Comparison of ENCODE assay signal across 31 mouse cellular contexts in the genomic region with DNA sequence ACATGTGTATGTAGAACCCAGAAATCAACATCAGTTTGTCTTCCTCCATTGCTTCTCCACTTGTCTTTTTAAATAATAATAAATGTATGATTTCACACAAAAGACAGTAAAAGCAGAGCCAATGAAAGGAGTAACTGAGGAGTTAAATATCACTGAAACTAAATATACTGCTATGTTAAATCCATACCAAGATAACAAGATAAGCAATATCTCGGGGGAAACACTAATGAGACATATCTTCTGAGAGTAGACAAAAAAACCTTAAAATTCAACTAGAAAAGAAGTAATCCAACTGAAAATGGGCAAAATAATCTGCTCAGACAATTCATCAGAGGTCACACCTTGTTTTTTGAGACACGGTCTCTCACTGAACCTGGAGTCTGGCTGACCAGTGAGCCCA.
"Had no signal": no experiment of that assay in that cellular context is flagged by ENCODE, and none has a peak within 500 bp of the region (broad histone marks: within the 10 kb centered on the region; RNA-seq: fewer than 3 reads in every experiment).

No protein-coding gene starts in this region.

- H3K4me1 ChIP-seq: hindbrain, embryonic 10.5 days; hindbrain, embryonic 12.5 days; hindbrain, embryonic 13.5 days; hindbrain, embryonic 15.5 days; intestine, embryonic 15.5 days had no signal

- H3K4me3 ChIP-seq: heart, embryonic 10.5 days; heart, embryonic 12.5 days; heart, embryonic 13.5 days; heart, embryonic 15.5 days; hindbrain, embryonic 10.5 days; hindbrain, embryonic 12.5 days; hindbrain, embryonic 13.5 days; hindbrain, embryonic 15.5 days; intestine, embryonic 15.5 days; kidney, embryonic 15.5 days; layer of hippocampus, adult 2 months; left cerebral cortex, adult 2 months had no signal

- H3K9me3 ChIP-seq: heart, embryonic 10.5 days; heart, embryonic 12.5 days; heart, embryonic 13.5 days; heart, embryonic 15.5 days; hindbrain, embryonic 10.5 days; hindbrain, embryonic 12.5 days; hindbrain, embryonic 13.5 days; hindbrain, embryonic 15.5 days; intestine, embryonic 15.5 days; kidney, embryonic 15.5 days had no signal

- H3K27me3 ChIP-seq: heart, embryonic 12.5 days; heart, embryonic 13.5 days; heart, embryonic 15.5 days; hindbrain, embryonic 12.5 days; hindbrain, embryonic 13.5 days; hindbrain, embryonic 15.5 days; intestine, embryonic 15.5 days; kidney, embryonic 15.5 days had no signal

- H3K36me3 ChIP-seq: heart, embryonic 10.5 days; hindbrain, embryonic 10.5 days; hindbrain, embryonic 12.5 days; hindbrain, embryonic 13.5 days; hindbrain, embryonic 15.5 days; intestine, embryonic 15.5 days; kidney, embryonic 15.5 days had no signal

- H3K27ac ChIP-seq: heart, embryonic 10.5 days; heart, embryonic 13.5 days; heart, embryonic 15.5 days; hindbrain, embryonic 10.5 days; hindbrain, embryonic 12.5 days; hindbrain, embryonic 13.5 days; hindbrain, embryonic 14.5 days; hindbrain, embryonic 15.5 days; hindbrain, postnatal 0 days; intestine, embryonic 15.5 days; kidney, embryonic 15.5 days; kidney, postnatal 0 days; layer of hippocampus, adult 2 months; left cerebral cortex, adult 2 months had no signal

- DNase-seq: heart, postnatal 10 days; heart, postnatal 14 days; heart, postnatal 36 days; heart, postnatal 4 days; kidney, adult 11 months; kidney, adult 18-20 months; kidney, adult 2 months; kidney, adult 8-10 months; kidney, adult 9 months; kidney, postnatal 10 days; kidney, postnatal 14 days; kidney, postnatal 25 days; kidney, postnatal 36 days; kidney, postnatal 4 days; layer of hippocampus, adult 9-11 months; layer of hippocampus, postnatal 36 days had no signal

- H3K9ac ChIP-seq: heart, embryonic 12.5 days; heart, embryonic 13.5 days; heart, embryonic 15.5 days; hindbrain, embryonic 12.5 days; hindbrain, embryonic 13.5 days; hindbrain, embryonic 14.5 days; hindbrain, embryonic 15.5 days; intestine, embryonic 15.5 days; kidney, embryonic 15.5 days had no signal
